Mouse (Mus musculus): Measurements from ENCODE around the gene Fdx1l. TPM values are rescaled to one million over a fixed set of nuclear protein-coding genes. Genes with fewer than 3 reads are reported as not detected.

The Fdx1l gene
- polyA plus RNA-seq, 1 experiment from 2014 or later, result 39.4 TPM

DNA sequence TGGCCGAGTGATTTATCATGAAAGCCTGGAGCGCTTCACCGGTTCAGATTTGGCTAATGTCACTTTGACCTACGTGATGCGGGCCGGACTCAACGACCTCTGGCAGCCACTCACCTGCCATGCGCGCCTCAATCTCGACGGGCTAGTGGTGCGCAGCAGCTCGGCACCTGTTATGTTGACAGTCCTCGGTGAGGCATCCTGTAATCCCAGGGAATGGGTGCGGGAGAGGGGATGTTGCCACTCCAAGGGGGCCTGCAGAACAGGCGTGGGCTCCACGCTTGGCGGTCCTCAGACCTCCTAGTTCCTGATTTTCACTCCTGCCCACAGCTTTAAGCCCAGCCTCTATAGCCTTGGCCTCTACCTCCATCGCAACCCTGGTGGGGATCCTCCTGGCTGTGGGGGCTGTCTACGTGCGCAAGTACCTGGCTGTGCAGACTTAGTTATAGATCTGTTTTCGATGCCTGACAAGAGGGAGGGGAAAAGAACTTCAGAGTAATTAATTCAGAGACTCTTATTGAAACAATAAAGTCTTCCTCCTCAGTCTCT, 43.3 kb downstream of the Fdx1l start:
- WGBS, result 27% methylated on average over 22 of the region's 22 CpGs
- Histone ChIP-seq H3K36me3 (ENCODE audit: control insufficient read depth, insufficient read depth, low read length) (no peaks in the 10 kb centered on the region), H3K4me1 (replicated peaks; ENCODE audit: control insufficient read depth, insufficient read depth) (0 out of 2 replicates have a peak, but pooled peaks cover 3% of the 10 kb centered on the region), H3K27me3 (ENCODE audit: control insufficient read depth, insufficient read depth, low read length) (peaks cover 11% of the 10 kb centered on the region; the same call in 1 of the 2 replicates), H3K4me3 (ENCODE audit: low read depth, low read length) (peak overlapping the region; percentile 15; the same call in 1 of the 2 replicates), H3K27ac (replicated peaks) (no peak overlapping the region), H3K9me3 (ENCODE audit: control insufficient read depth, low read length) (no peaks in the 10 kb centered on the region), H3K4me2 (replicated peaks; ENCODE audit: low read depth) (peak overlapping the region; percentile 86), H3K9ac (ENCODE audit: low read length) (no peak overlapping the region)
- TF ChIP-seq CTCF (IDR thresholded peaks at IDR 0.05; ENCODE audit: low read depth), result no peak
- TF ChIP-seq EP300 (optimal IDR thresholded peaks at IDR 0.05), result no peak
- ATAC-seq (ENCODE audit: low FRiP score, low TSS enrichment) (no peak), DNase-seq (ENCODE audit: low spot score) (no peak)

DNA sequence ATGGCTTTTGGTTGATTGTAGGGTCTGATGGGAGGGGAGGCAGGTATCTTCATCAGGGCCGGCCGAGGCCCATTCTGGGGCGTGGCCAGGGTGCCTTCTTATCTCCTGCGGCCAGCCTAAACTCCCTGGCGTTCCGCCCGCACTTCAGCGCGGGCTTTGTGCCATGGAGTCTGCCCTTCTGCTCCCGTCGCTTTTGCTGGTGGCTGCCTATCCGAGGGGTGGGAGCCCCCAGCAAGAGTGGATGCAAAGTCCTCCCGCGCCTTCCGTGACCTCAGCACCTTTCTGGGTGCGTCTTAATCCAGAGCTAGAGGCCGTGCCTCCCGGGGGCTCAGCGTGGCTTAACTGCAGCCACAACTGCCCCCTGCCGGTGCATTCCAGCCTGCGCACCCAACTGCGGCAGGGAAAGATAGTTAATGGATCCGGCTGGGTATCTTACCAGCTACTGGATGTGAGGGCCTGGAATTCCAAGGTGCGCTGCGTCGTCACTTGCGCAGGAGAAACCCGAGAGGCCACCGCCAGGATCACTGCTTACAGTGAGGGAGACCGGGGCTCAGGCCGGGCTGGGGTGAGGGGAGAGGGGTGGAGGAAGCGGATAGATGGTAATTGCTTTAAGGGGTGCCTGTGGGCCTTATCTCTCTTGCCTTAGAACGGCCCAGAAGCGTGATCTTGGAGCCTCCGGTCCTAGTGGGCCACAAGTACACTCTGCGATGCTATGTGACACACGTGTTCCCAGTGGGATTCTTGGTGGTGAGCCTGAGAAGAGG, 43.9 kb downstream of the Fdx1l start, which contains the start of gene Icam4:
Icam4 (plus strand) TSS at position 83 of the 764 bp plus-strand sequence.
- 0 out of 2 replicates have a peak within 1 kb of the TSS, but pooled peaks have one; percentile 23 for H3K9ac ChIP-seq (ENCODE audit: low read length)
- 0 out of 2 replicates have a peak, but pooled peaks cover 3% of the 10 kb centered on the region for H3K4me1 ChIP-seq (replicated peaks; ENCODE audit: control insufficient read depth, insufficient read depth)
- no peak within 1 kb of the TSS for H3K27ac ChIP-seq (replicated peaks)
- ATAC-seq (ENCODE audit: low FRiP score, low TSS enrichment), result peak; percentile 42
- peak within 1 kb of the TSS; percentile 26 for H3K4me3 ChIP-seq (ENCODE audit: low read depth, low read length)
- no peaks in the 10 kb centered on the region for H3K9me3 ChIP-seq (ENCODE audit: control insufficient read depth, low read length)
- DNase-seq (ENCODE audit: low spot score), result peak; percentile 81
- H3K36me3 ChIP-seq (ENCODE audit: control insufficient read depth, insufficient read depth, low read length), result no peaks in the 10 kb centered on the region
- TF ChIP-seq CTCF (IDR thresholded peaks at IDR 0.05; ENCODE audit: low read depth) (peak; percentile 92), EP300 (optimal IDR thresholded peaks at IDR 0.05) (no peak)
- peaks cover 5% of the 10 kb centered on the region; the same call in 1 of the 2 replicates for H3K27me3 ChIP-seq (ENCODE audit: control insufficient read depth, insufficient read depth, low read length)
- peak within 1 kb of the TSS; percentile 86 for H3K4me2 ChIP-seq (replicated peaks; ENCODE audit: low read depth)
- WGBS, result 5% methylated on average over 37 of the region's 37 CpGs

DNA sequence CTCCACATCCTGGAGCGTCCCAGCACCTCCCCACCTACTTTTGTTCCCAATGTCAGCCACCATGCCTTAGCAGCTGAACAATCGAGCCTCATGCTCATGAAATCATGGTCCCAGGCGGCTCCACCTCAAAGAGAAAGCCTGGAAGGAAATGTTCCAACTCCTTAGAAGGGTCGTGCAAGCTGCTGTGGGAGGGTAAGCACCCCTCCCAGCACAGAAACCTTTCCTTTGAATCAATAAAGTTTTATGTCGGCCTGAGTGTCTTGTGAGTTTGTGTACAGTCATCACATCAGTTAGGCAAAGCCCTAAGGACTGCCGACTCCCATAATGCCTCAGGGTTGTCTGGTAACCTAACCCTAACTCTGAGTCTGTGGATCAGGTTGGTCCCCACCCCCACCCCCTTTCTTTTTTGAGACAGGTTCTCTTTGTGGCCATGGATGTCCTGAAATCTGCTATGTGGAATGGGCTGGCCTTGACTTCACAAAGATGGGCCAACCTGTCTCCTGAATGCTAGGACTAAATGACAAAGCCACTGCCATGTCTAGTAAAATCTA, 44.8 kb downstream of the Fdx1l start:
- H3K27me3 ChIP-seq (ENCODE audit: control insufficient read depth, insufficient read depth, low read length), result peaks cover 5% of the 10 kb centered on the region; the same call in 1 of the 2 replicates
- ATAC-seq (ENCODE audit: low FRiP score, low TSS enrichment), result no peak

DNA sequence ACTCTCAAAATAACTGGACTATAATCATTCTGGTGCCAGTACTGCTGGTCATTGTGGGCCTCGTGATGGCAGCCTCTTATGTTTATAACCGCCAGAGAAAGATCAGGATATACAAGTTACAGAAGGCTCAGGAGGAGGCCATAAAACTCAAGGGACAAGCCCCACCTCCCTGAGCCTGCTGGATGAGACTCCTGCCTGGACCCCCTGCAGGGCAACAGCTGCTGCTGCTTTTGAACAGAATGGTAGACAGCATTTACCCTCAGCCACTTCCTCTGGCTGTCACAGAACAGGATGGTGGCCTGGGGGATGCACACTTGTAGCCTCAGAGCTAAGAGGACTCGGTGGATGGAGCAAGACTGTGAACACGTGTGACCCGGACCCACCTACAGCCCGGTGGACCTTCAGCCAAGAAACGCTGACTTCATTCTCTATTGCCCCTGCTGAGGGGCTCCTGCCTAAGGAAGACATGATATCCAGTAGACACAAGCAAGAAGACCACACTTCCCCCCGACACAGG, 45.6 kb downstream of the Fdx1l start:
- TF ChIP-seq CTCF (IDR thresholded peaks at IDR 0.05; ENCODE audit: low read depth), result no peak
- no peak for TF ChIP-seq EP300 (optimal IDR thresholded peaks at IDR 0.05)
- 0 out of 2 replicates have a peak, but pooled peaks cover 3% of the 10 kb centered on the region for H3K4me1 ChIP-seq (replicated peaks; ENCODE audit: control insufficient read depth, insufficient read depth)
- no peak for ATAC-seq (ENCODE audit: low FRiP score, low TSS enrichment)
- DNase-seq (ENCODE audit: low spot score), result no peak
- no peaks in the 10 kb centered on the region for H3K36me3 ChIP-seq (ENCODE audit: control insufficient read depth, insufficient read depth, low read length)
- H3K4me3 ChIP-seq (ENCODE audit: low read depth, low read length), result no peak overlapping the region
- WGBS, result 71% methylated on average over 8 of the region's 8 CpGs
- H3K4me2 ChIP-seq (replicated peaks; ENCODE audit: low read depth), result no peak overlapping the region
- no peak overlapping the region for H3K9ac ChIP-seq (ENCODE audit: low read length)
- H3K9me3 ChIP-seq (ENCODE audit: control insufficient read depth, low read length), result no peaks in the 10 kb centered on the region
- no peak overlapping the region for H3K27ac ChIP-seq (replicated peaks)
- peaks cover 5% of the 10 kb centered on the region; the same call in 1 of the 2 replicates for H3K27me3 ChIP-seq (ENCODE audit: control insufficient read depth, insufficient read depth, low read length)

More for the DNA sequence above, 44.8 kb downstream of the Fdx1l start:
- TF ChIP-seq CTCF (IDR thresholded peaks at IDR 0.05; ENCODE audit: low read depth) (no peak), EP300 (optimal IDR thresholded peaks at IDR 0.05) (no peak)
- no peak for DNase-seq (ENCODE audit: low spot score)
- Histone ChIP-seq H3K4me1 (replicated peaks; ENCODE audit: control insufficient read depth, insufficient read depth) (0 out of 2 replicates have a peak, but pooled peaks cover 3% of the 10 kb centered on the region), H3K36me3 (ENCODE audit: control insufficient read depth, insufficient read depth, low read length) (no peaks in the 10 kb centered on the region), H3K9ac (ENCODE audit: low read length) (no peak overlapping the region), H3K27ac (replicated peaks) (no peak overlapping the region), H3K4me2 (replicated peaks; ENCODE audit: low read depth) (no peak overlapping the region), H3K4me3 (ENCODE audit: low read depth, low read length) (no peak overlapping the region), H3K9me3 (ENCODE audit: control insufficient read depth, low read length) (no peaks in the 10 kb centered on the region)
- WGBS, result 68% methylated on average over 6 of the region's 6 CpGs

DNA sequence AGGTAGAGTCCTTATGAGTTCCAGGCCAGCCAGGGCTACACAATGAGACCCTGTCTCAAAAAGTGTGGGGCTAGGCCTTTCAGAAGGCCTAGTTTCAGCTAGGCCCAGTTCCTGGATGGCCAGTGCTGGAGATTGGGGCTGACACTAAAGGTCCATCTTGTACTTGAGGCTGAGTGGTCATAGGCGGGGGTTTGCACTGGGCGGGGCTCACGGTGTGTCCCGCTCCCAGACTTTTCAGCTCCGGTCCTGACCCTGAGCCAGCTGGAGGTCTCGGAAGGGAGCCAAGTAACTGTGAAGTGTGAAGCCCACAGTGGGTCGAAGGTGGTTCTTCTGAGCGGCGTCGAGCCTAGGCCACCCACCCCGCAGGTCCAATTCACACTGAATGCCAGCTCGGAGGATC, 46.6 kb downstream of the Fdx1l start:
- DNase-seq (ENCODE audit: low spot score), result no peak
- Histone ChIP-seq H3K4me2 (replicated peaks; ENCODE audit: low read depth) (no peak overlapping the region), H3K27me3 (ENCODE audit: control insufficient read depth, insufficient read depth, low read length) (no peaks in the 10 kb centered on the region), H3K36me3 (ENCODE audit: control insufficient read depth, insufficient read depth, low read length) (no peaks in the 10 kb centered on the region), H3K9ac (ENCODE audit: low read length) (no peak overlapping the region), H3K27ac (replicated peaks) (no peak overlapping the region), H3K4me1 (replicated peaks; ENCODE audit: control insufficient read depth, insufficient read depth) (0 out of 2 replicates have a peak, but pooled peaks cover 3% of the 10 kb centered on the region), H3K4me3 (ENCODE audit: low read depth, low read length) (no peak overlapping the region), H3K9me3 (ENCODE audit: control insufficient read depth, low read length) (no peaks in the 10 kb centered on the region)
- ATAC-seq (ENCODE audit: low FRiP score, low TSS enrichment), result no peak
- WGBS, result 62% methylated on average over 12 of the region's 12 CpGs
- TF ChIP-seq EP300 (optimal IDR thresholded peaks at IDR 0.05), result no peak
- no peak for TF ChIP-seq CTCF (IDR thresholded peaks at IDR 0.05; ENCODE audit: low read depth)
